Mouse (Mus musculus) lung, embryonic 14.5 days (tissue): ENCODE measurements at regions not wholly inside any gene's neighbourhood (a gene's known extent, or its start where the extent isn't known, plus 50 kb on each side); places are given as distances from the start of the nearest gene placed in this dataset.
A peak's percentile ranks its signal among the peaks of the same experiment; 100 is the strongest.

Source experiments
- ATAC-seq: fragments of 200-750 bp; cut with Nextera tagmentation; 2 replicates; pipeline ENCODE4 v1.8.0; 2017; ENCODE audit warnings: mild to moderate bottlenecking, moderate TSS enrichment, moderate library complexity; ENCODE audit not compliant: insufficient read depth
- DNase-seq: peaks from one replicate; pipeline ENCODE4 v3.0.0-alpha.2; 2015
- H3K27ac ChIP-seq: fragments of 300-500 bp; sonication (generic); 2 replicates; pipeline ENCODE4 v1.5.1; 2014; ENCODE audit warnings: low read depth, mild to moderate bottlenecking, moderate library complexity
- H3K27me3 ChIP-seq: fragments of 300-500 bp; sonication (generic); 2 replicates; pipeline ENCODE4 v1.6.1; 2014; ENCODE audit warnings: low read length, control low read depth; ENCODE audit not compliant: insufficient read depth
- H3K36me3 ChIP-seq: fragments of 300-500 bp; sonication (generic); 2 replicates; pipeline ENCODE4 v1.6.1; 2014; ENCODE audit warnings: control low read depth; ENCODE audit not compliant: insufficient read depth
- H3K4me1 ChIP-seq: fragments of 300-500 bp; sonication (generic); 2 replicates; pipeline ENCODE4 v1.6.1; 2014; ENCODE audit warnings: antibody characterized with exemption, control low read depth; ENCODE audit not compliant: insufficient read depth
- H3K4me2 ChIP-seq: fragments of 300-500 bp; sonication (generic); 2 replicates; pipeline ENCODE4 v1.6.1; 2014; ENCODE audit warnings: mild to moderate bottlenecking
- H3K4me3 ChIP-seq: fragments of 300-500 bp; sonication (generic); 2 replicates; pipeline ENCODE4 v1.5.1; 2014; ENCODE audit warnings: low read depth, low read length
- H3K9ac ChIP-seq: fragments of 300-500 bp; sonication (generic); 2 replicates; pipeline ENCODE4 v1.6.1; 2014
- H3K9me3 ChIP-seq: fragments of 300-500 bp; sonication (generic); 2 replicates; pipeline ENCODE4 v1.6.1; 2016; ENCODE audit warnings: low read depth, low read length, control low read depth
- CTCF ChIP-seq: IDR thresholded peaks from 2 replicates; pipeline ENCODE4 v1.5.1; 2016; ENCODE audit warnings: antibody characterized with exemption, low read depth
- WGBS: fragments of 180-500 bp; shearing (Covaris S2); extraction: QIAGEN DNeasy Blood & Tissue Kit; methylation state at CpG from one replicate; pipeline ENCODE4 v1.1.7; 2014; 5-methylcytosine and 5-hydroxymethylcytosine counted together

DNA sequence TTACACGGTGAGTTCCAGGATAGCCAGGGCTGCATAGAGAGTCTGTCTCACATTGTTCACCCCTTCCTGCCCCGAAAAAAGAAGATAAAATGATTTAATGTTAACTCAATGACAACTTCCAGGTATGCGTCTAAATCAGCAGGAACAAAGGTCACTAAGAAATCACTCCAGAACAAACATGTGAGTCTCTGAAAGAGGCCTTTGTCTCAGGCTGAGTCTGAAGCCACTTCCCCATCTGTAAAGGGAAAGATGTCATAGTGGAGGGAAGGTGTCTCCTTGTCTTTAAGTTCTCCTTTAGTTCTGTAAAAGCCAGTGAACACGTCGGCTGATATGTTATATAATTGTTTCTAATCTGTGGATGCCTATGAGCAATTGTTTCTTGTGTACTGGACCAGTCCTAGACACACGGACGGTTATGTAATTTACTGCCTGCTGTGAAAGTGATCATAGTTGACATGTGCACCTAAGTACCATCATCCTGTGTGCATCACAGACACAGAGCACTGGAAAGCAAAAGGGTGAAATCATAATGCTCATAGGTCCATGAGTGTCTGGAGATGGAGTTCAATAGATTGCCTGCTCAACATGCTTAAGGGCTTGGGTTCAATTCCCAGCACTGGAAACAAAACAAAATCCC lies 76.3 kb downstream of the Asb13 start:
- no peaks in the 10 kb centered on the region for H3K36me3 ChIP-seq
- ATAC-seq: no peak
- TF ChIP-seq CTCF: no peak
- H3K27ac ChIP-seq: no peak overlapping the region
- H3K4me1 ChIP-seq: no peaks in the 10 kb centered on the region
- no peak for DNase-seq
- 61% methylated on average over 7 of the region's 7 CpGs for WGBS
- H3K9me3 ChIP-seq: no peaks in the 10 kb centered on the region
- H3K4me2 ChIP-seq: no peak overlapping the region
- H3K27me3 ChIP-seq: no peaks in the 10 kb centered on the region
- no peak overlapping the region for H3K9ac ChIP-seq
- H3K4me3 ChIP-seq: no peak overlapping the region

DNA sequence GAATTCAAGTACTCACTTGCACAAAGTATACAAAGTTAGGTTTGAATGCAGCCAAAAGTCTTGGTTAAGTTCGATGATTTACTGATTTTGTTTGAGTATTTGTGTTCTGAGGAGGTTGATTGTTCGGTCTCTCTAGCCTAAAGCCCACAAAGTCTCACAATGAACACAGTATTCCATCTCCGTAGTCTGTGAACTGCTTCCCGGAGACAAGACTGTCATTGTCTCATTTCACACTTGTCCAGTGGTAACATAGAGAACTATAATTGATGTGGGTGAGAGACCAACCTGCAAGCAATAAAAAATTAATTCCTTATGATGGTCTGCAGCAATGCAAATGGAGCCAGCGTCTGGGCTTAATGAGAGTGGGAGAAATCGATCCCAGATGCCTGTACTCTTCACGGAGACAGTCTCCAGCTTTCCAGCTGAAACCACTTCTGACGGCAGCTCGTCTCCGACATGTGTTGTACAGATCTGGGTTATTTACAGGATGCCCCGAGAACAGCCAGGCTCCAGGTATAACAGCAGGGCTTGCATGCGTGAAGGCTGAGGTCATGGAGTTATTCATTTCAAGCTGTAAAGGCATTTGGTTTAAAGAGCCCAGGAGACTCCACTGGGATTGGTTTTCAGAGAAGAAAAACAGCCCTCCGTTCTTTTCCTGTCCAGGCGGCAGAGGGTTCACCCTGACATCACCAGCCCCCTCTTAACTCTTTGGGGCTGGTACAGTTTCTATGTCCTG lies 75.2 kb downstream of the Asb13 start:
- Histone ChIP-seq H3K4me3 (no peak overlapping the region), H3K4me1 (no peaks in the 10 kb centered on the region), H3K27ac (no peak overlapping the region), H3K36me3 (no peaks in the 10 kb centered on the region), H3K4me2 (peak overlapping the region; percentile 38; the same call in 1 of the 2 replicates), H3K9me3 (no peaks in the 10 kb centered on the region), H3K9ac (no peak overlapping the region), H3K27me3 (no peaks in the 10 kb centered on the region)
- 17% methylated on average over 14 of the region's 14 CpGs for WGBS
- no peak for TF ChIP-seq CTCF
- DNase-seq (peak; percentile 57), ATAC-seq (peak; percentile 74)
